Mouse (Mus musculus) ES-E14 (cell line): ENCODE results near the gene Cers5.

ENCODE experiments used
- CHD2 ChIP-seq: IDR thresholded peaks from 2 replicates; pipeline ENCODE4 v1.6.1; 2014; ENCODE audit warnings: mild to moderate bottlenecking, low read depth, low read length, inconsistent platforms
- MAFK ChIP-seq: IDR thresholded peaks from 2 replicates; pipeline ENCODE4 v1.6.1; 2014; ENCODE audit warnings: mild to moderate bottlenecking, low read depth, low read length, inconsistent platforms; ENCODE audit not compliant: insufficient read depth
- ZC3H11A ChIP-seq: IDR thresholded peaks from 2 replicates; pipeline ENCODE4 v1.6.1; 2012; ENCODE audit warnings: low read depth, mild to moderate bottlenecking, inconsistent platforms, low read length, borderline replicate concordance
- ZNF384 ChIP-seq: IDR thresholded peaks from 2 replicates; pipeline ENCODE4 v1.6.1; 2012; ENCODE audit warnings: low read depth, low read length, inconsistent platforms

DNA sequence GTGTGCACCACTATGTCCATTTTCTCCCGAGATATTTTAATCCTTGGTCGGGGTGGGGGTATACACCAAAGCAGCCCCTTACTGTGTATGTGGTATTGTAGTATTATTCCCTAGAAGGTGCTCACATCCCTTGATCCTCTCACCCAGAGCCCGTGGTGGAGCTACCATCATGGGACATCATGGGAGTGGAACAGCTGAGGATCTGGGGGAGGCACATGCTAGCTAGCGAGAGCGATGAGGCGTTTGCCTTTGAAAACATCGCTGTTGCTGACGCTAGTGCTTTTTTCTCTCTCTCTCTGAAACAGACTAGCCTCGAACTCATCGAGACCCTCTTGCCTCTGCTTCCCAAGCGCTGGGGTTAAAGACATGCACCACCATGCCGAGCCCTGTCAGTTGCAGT, 55.9 kb downstream of the Cers5 start:
- no peak for TF ChIP-seq CHD2
- TF ChIP-seq ZNF384 = no peak
- no peak for TF ChIP-seq MAFK
- no peak for TF ChIP-seq ZC3H11A
